Mouse (Mus musculus): ENCODE results near the gene Disp1.

Gene Disp1

DNA sequence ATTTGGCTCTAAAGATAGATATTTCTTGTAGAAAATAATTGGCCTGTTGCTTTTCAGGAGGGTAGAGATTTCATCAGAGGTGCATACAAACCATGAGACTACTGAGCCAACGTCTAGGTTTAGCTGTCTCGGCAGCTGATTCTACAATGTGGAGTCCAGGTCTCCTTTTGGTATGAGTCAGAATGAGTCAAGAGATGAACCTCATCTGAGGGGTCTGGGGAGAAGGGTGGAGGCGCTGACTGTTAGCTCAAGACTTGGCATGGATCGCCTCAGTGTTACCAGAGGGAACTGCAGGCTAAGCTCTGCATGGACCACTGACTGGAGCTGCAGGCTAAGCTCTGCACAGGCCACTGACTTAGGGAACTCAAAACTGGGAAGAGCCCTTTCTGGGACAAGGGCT lies 138.9 kb downstream of the Disp1 start:
- DNase-seq, result no peak

DNA sequence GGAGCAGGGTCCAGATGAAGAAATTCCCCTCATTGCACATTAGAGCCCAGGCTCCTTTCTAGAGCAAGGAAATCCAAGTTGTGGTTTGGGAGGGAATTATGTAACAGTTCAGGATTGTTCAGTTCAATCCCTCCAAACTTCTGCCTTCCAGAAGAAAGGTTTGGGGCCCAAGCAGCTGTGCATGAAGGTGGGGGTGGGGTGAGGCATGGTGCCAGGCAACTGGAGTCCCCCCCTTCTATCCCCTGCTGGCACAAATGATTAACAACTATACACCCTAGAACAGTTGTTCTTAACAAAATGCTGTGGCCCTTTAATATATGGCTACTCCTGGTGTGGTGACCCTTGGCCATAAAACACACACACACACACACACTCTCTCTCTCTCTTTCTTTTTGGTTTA lies 140.2 kb downstream of the Disp1 start:
- DNase-seq, result no peak

DNA sequence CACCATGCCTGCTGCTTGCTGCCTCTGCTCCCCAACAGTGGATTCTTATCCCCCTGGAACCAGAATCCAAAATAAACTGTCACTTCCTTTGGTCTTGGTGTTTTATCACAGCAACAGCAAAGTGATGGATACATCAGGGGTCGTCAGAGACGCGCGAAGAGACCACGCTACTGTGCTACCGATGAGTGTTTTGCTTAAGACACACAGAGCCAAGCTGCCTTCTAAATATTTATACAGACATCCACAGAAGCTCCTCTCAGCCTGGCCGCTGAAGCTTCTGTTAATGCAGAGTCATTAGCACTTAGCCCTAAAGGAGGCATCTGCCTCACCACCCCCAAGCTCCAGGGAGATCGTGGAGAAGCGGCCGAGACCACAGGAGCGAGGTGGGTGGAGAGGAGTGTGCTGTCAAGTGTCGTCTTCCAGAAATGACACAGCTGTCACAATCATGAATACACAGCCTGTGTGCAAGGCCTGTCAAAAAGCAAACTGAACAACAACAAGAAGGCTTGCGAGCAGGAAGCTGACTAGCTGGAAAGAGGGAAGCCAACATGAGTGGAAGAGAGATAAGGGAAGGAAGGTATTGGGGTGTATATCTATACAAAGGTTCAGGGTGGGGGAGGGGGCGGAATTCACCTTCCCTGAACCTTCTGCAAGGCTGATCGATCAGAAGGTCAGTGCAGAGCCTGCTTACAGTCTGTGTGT lies 146.1 kb downstream of the Disp1 start:
- peak; percentile 22 to 63 for DNase-seq

DNA sequence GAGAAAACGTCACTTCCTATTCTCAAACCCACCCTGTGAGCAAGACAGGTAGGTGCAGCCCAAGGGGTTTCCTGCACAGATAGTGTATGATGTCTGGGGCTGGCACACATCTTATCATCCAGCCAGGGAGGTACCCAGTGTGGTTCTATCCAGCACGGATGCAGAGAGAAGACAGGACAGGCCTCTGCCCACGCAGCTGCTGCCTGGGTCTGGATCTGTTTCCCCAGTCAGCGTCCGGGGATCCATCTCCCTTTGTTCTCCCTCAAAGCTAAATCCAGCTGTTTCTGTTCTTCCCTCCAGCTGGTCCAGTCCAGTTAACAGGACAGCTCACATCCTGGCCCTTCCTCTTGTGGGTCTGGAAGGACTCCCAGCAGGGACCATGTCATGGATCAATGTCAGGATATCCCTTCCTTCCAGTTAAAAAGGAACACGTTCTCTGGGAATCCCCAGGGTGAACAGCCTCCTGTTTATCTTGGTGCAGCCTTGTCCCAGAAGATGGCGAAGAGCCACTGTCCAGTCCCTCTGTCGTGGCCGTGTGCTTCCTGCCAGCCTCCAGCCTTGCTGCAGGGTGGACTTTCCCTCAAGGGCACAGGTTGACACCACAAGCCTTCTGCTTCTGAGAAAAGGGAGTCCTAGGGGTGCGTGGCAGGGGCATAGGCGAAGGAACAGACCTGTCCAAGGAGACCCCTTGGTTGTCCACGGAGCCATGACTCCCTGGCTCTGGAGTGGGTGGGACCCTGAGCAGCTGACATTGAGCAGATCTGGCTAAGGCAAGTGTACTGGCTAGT lies 148.9 kb downstream of the Disp1 start:
- DNase-seq, result peak; percentile 51 to 73

DNA sequence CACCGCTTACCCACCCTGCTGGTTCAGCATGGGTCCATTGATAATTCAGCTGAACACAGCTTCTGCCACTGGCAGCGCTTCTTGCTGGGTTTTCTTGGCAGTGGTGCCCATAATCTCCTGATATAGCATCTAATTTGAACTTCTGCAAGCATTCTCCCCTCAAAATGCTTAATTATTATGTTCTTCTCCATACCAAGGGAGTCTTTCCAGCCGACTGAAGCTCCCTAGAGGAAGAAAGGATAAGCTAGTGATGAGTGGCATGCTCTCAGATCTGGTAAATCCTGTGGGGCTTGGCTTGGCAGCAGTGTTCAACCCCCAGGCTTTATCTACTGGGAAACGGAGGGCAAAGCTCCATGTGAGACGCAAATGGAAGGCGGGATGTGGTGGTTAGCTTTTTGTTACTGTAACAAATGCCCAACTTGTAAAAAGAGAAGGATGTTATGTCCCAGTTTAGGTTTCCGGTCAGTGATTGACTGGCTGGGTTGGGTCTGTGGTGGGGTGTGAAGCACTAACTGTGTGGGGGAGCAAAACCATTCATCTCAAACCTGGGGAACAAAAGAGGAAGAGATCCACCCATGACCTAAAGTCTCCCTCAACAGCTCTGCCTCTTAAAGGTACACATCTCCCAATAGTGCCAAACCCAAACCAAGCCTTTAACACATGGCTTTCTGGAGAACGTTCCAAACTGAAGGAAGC lies 151.2 kb downstream of the Disp1 start:
- no peak for DNase-seq

DNA sequence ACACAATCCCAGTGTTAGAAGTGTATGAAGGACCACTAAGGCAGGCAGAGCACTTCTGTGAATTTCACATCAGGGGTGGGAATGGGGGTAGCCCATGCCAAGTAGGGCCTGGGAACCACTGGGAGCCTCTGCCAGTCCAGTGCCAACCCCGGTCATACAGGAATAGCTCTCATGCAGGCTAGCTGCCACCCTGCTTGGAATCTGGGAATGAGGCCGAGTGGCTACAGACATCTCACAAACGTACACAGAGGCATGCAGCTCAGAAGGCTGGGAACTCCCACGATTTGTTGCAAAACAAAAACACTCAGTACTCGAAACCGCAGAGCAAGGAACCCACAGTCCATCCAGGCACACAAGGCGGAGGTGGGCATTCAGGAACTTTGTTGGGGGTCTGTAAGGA lies 153.5 kb downstream of the Disp1 start:
- peak in 1 of 2 experiments; percentile 21 for DNase-seq

DNA sequence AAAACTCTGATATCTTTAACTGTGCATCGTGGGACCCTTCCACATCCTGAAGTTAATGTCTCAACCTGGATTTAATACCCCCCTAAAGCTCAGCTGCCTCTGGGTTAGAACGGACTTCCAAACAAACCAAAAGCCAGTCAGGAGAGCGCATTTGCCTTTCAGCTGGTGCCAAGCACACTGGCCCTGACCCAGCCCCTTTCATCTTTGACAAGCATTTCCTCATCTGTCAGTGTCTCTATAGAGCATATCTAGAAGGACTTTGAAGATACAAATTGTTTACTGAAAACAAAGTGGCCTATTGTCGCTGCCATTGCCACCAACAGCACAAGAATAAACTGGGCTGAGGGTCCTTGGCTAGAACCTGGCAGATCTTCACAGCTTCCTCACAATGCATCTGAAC lies 154.3 kb downstream of the Disp1 start:
- DNase-seq, result peak in 1 of 2 experiments; percentile 58

DNA sequence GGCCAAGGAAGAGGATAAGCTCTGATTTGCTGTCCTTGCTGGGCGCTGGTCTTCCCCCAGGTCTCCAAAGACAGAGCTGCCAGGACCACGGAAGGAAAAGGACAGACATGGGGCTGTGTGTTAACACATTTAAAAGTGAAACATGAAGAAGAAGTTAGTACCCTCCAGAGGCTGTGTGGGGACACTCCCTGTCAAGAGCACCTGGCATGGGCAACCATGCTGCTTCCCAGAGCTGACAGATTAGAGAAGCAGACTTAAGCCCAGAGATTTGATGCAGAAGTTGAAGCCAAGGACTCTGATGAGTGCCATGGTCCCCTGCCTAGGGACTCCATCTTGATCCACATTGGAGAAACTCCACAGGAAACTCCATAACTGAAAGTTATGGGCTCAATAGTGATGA lies 160.7 kb downstream of the Disp1 start:
- DNase-seq, result peak in 1 of 2 experiments; percentile 6

DNA sequence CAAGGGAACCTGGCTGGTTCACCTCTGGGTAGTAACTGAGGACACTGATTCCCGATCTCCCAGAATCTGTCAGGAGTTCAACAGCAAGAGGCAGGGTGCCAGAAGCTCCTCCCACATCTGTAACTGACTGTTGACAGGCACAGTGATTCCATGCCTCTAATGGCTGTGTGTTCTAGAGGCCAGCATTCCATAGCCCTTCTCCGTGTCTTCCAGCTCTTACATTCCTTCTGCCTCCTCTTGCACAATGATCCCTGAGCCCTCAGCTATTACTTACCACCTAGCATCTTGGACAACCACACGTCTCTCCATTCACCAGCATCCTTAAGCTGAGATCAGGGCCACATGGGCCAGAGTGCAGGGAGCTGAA lies 165.1 kb downstream of the Disp1 start:
- peak in 1 of 2 experiments; percentile 37 for DNase-seq

DNA sequence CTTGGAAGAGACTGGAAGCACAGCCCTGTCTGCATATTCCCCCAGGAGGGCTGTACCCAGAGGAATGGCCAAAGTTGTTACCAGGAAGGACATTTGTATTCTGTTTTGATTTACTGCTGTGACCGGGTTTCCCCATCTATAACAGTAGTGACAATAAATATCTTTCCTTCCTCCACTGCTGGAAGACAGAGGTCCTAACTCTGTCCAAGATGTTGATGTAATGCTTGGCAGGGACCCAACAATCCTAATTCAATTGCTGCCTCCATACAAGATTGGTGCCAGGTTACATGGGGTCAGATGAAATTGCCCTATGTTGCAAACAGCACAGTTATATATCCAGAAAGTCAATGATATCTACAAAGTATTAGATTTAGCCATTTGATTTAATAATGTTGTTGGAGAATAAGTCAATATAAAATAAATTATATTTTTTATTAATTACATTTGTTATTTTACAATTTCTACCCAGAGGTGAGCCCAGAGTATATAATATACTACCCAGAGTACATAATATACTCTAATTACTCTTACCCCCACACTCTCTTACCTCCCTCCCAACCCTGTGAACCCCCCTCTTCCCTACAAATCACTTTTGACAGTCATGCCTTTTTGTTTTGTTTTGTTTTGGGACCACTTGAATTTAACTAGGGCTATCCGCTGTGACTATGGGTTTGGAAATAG lies 165.6 kb downstream of the Disp1 start:
- peak in 1 of 2 experiments; percentile 47 for DNase-seq

DNA sequence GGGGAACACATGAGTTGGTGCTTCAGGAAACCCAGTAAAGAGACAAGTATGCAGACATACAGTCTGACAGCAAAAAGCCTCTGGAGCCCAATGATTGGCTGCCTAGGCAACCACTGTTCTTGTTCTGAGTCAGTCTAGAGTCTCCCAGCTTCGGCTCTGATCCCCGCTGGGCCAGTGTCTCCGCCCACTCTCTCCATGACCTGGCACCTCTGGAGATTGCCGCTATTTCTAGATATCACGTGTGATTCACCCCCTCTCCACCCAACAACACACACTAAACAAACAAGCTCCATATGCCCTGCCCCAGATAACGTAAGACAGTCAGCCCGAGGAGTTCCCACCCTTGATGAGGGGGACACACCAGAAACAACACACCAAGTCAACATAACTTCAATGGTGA lies 168.7 kb downstream of the Disp1 start:
- peak in 1 of 2 experiments; percentile 26 for DNase-seq

DNA sequence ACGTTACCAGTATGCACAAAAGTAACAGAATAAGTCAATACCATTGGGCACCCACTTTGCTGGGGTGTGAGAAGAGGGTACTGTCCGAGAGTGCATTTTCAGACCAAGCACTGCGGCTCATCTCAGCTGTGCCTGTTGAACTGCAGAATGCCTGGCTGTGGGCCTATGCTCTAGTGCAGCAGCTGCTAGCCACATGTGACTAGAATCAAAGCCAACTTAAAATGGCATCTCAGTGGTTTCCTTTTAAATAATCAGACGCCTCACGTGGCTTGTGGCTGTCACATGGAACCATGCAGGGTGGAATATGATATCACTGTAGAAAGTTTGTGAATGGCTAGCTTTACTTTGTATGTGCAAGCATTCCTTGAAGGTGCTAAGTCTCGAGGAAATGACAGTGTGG lies 172.0 kb downstream of the Disp1 start:
- DNase-seq, result peak; percentile 32 to 60

DNA sequence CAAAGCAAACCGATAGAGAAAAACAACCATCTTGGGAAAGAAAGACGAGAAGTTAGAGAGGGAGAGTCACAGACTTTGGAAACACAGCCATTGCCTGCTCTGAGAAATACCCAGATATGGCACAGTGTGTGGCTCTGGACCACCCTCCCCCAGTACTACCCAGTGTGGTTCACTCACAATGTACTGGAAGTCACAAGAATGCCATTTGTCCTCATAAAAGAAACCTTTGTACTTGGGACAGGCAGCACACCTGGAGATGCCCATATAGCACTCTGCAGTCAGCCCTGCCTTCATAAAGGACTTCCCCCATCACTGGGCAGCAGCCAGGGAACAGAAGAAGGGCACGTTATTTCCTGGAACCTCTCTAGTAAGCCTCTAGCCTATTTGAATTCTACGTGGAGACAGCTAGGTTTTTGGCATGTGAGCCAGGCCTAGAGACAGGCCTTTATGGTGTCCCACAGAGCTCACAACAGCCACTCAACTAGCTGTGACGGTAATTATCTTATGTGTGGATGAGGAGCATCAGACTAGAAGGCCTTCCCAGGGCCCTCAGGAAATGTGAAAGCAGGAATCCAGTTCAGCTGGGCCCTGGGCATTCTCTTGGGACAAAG lies 173.3 kb downstream of the Disp1 start:
- peak in 1 of 2 experiments; percentile 19 for DNase-seq

DNA sequence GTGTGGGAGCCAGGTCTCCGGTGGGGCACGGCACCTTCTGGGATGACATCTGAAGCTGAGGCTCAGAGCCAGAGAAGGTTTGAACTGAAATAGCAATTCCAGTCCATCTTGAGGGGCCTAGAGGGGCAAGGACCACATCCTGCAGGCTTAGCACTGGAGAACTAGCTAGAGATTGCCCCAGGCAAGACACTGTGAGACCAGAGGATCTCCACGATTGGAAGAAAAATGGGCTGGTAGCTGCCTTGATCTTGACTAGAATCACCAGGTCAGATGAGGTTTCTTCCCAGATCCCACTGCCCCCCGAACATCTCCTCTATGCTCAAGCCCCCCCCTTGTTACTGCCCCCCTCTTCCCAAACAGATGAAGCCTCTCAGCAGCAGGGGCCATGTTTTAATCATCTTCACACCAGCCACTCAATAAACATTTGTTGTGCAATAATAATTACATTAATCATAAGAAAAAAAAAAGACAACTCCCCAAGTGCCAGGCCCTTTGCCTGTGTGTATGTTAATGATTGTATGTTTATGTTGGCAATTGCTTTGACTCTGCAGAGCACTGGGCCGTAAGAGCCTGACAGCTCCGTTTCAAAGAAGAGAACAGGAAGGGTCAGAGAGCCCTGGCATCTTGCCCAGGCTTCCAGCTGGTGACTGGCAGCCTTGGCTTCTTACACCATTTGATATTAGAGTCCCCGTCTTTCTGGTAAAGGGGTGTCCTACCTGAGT lies 174.0 kb downstream of the Disp1 start:
- DNase-seq, result peak; percentile 74 to 89

DNA sequence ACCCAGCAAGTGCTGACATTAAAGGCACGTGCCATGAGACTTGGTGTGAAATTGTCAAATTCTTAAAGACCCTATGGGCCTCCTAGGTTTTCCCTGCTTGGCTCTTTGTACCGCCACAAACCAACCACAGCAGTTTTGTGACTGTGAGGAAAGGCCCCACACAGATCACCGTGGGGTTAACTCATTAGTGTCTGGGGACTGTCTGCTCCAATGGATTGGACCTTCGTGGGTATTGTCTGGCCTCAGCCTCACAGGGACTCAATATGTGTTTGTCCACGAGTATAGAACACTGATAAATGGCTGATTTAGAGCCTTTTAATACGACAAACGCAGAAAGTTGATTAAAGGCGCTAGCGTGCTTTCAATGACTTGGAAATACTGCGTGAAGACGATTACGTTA lies 175.2 kb downstream of the Disp1 start:
- peak in 1 of 2 experiments; percentile 10 for DNase-seq

DNA sequence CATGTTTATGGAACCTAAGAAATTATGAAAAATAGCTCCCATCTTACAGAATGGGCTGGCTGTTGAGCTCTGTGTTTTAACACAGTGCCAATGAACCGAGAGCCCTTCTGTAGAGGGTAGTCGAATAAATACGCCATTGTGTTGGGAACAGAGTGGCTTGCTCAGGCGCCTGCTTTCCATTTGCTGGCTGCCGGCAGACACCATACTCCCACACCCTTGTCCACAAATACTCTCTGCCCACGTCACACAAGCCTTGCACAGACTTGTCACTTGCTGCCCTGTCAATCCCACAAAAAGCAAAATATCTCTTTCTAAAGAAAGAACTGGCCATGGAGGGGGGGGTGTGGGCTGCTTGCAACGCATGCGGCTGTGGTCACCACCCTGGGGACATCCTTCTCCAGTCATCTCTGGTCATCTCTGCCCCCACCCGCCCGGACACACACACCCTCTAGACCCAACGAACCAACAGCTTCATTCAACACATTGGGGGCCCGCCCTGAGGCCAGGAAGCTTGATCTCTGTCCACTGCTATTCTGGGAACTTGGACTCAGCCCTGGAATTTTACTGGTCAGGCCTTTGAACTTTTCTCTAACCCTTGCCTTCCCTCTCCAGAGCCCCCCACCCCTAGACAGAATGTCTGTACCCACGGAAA lies 178.0 kb downstream of the Disp1 start:
- peak in 1 of 2 experiments; percentile 51 for DNase-seq

DNA sequence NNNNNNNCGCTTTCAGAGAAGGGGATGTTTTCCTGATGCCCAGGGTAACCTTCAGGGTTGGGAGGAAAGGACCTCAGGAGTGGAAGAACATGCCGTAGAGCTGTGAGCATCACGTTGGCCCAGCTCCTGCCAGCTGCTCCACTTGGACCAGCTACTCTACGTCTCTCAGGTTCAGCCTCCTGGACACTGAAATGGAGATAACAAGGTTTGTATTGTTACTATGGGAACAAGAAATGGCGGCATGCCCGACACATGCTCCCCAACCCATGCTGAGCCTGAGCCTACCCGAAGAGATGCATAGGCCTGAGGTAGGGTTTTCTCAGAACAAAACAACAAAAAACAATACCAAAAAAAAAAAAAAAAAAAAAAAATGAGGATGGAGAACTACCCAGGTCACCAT lies 179.6 kb downstream of the Disp1 start:
- peak in 1 of 2 experiments; percentile 28 for DNase-seq

DNA sequence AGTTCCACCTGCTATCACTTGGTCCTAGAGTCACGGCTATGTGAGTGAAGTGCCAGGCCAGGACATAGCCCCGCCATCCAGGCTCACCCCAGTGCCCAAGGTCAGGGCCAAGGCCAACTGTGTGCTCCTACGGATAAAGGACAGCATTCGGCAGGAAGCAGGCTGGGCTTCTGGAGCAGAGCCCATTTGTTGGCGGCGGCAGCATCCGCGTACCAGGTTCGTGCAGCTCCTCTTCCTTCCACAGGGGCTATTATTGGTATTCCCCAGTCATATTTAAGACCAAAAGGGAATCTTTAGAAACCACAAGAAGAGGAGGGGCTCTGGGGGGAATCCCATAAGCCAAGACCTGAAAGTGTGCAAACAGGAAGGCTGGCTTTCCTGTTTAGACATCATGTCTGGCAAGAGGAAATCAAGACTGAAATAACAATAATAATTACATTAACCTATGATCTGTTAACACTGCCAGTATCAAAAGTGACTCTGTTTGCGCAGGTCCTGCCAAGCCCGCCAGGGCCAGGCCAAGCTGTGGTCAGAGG lies 180.4 kb downstream of the Disp1 start:
- peak; percentile 63 to 80 for DNase-seq

DNA sequence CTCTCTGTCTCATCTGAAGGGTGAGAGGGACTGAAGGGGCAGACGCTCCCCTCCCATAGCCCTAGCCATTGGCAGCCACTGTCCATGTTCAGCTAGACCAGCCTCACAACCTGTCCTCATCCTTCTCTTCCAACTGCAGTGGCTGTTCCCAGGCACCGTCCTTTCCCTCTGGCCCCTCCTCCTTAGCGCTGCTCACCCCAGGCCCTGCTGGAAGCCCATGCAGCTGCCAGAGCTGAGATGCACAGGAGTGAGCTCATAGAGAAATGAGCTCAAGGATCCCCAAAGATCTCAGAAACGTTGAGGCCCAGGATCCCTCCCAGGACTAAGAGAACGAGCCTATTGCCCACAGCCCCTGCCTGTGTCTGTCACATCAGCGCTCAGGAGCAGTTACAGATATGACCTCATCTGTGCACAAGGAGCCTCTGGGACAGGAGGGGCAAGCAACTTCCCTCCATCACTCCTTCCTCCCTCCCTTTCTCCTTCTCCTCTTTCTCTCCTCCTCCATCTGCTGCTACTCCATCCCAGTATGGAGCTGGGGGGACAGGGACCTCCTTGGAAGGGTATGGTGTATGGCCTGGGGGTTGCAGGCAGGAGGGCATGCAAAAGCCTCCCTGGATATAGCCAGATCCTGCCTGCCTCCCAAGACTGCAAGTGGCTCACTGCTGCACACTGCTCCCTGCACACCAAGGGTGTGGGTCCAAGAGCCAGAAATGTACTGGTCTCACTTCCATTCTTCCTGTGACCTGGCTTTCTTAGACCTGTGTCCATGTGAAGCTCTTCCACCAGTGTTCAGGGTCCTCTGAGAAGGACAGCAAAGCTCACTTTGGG lies 181.2 kb downstream of the Disp1 start:
- peak in 1 of 2 experiments; percentile 20 for DNase-seq

DNA sequence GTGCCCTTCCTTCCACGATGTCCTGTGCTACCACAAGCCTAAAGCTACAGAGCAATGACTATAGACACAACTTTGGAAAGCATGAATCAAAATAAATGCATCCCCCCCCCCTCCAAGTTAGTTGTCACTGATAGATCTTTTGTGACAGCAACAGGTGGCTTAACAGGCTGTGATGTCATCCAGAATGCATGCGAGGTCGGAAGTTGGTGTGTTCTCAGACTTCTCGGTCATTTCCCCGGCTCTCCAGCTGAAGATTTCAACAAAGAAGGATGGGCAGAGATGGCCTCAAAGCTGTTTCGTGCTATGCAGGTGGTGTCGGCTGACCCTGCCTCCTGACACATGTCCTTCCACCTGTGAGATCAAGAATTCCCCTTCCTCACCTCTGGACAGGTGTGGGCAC lies 181.9 kb downstream of the Disp1 start:
- DNase-seq, result peak in 1 of 2 experiments; percentile 13

Measured in lung, postnatal 4 days (tissue).